Mouse (Mus musculus): ENCODE measurements at regions not wholly inside any gene's neighbourhood (a gene's known extent, or its start where the extent isn't known, plus 50 kb on each side); places are given as distances from the start of the nearest gene placed in this dataset. TPM values are rescaled to one million over a fixed set of nuclear protein-coding genes. Genes with fewer than 3 reads are reported as not detected.

GRCm38 (mm10) chr13:10526470-10527207 is 166.0 kb upstream of the Chrm3 start:
- no peak for ATAC-seq (replicated peaks)
- H3K27ac ChIP-seq (replicated peaks) = peak overlapping the region; percentile 11; the same call in 1 of the 2 replicates
- WGBS = 51% methylated on average over 5 of the region's 5 CpGs
- H3K4me3 ChIP-seq = no peak overlapping the region
- no peaks in the 10 kb centered on the region for H3K27me3 ChIP-seq
- H3K4me2 ChIP-seq (replicated peaks) = no peak overlapping the region
- no peaks in the 10 kb centered on the region for H3K36me3 ChIP-seq
- H3K4me1 ChIP-seq = peaks cover 7% of the 10 kb centered on the region
- no peaks in the 10 kb centered on the region for H3K9me3 ChIP-seq
- H3K9ac ChIP-seq (replicated peaks) = no peak overlapping the region

- Histone ChIP-seq H3K4me1 (no peaks in the 10 kb centered on the region), H3K9me3 (no peaks in the 10 kb centered on the region), H3K4me3 (no peak overlapping the region), H3K27ac (replicated peaks) (no peak overlapping the region), H3K4me2 (replicated peaks) (no peak overlapping the region), H3K27me3 (no peaks in the 10 kb centered on the region), H3K9ac (replicated peaks) (no peak overlapping the region), H3K36me3 (no peaks in the 10 kb centered on the region)
- no peak for ATAC-seq (replicated peaks)
- WGBS = 55% methylated on average over 7 of the region's 7 CpGs
Measured at GRCm38 (mm10) chr13:10504211-10504610, 143.6 kb upstream of the Chrm3 start.

GRCm38 (mm10) chr13:10455323-10455722 is 94.7 kb upstream of the Chrm3 start:
- Histone ChIP-seq H3K27me3 (no peaks in the 10 kb centered on the region), H3K9ac (replicated peaks) (no peak overlapping the region), H3K36me3 (no peaks in the 10 kb centered on the region), H3K4me2 (replicated peaks) (no peak overlapping the region), H3K4me1 (no peaks in the 10 kb centered on the region), H3K27ac (replicated peaks) (no peak overlapping the region), H3K4me3 (no peak overlapping the region), H3K9me3 (no peaks in the 10 kb centered on the region)
- no peak for ATAC-seq (replicated peaks)
- WGBS = 94% methylated on average over 6 of the region's 6 CpGs

GRCm38 (mm10) chr13:10454667-10455066 is 94.0 kb upstream of the Chrm3 start:
- ATAC-seq (replicated peaks) = no peak
- no peaks in the 10 kb centered on the region for H3K27me3 ChIP-seq
- no peak overlapping the region for H3K9ac ChIP-seq (replicated peaks)
- 89% methylated on average over 4 of the region's 4 CpGs for WGBS
- no peaks in the 10 kb centered on the region for H3K36me3 ChIP-seq
- H3K4me2 ChIP-seq (replicated peaks) = no peak overlapping the region
- H3K4me1 ChIP-seq = no peaks in the 10 kb centered on the region
- H3K27ac ChIP-seq (replicated peaks) = no peak overlapping the region
- H3K4me3 ChIP-seq = no peak overlapping the region
- H3K9me3 ChIP-seq = no peaks in the 10 kb centered on the region

GRCm38 (mm10) chr13:10451057-10451456 is 90.4 kb upstream of the Chrm3 start:
- ATAC-seq (replicated peaks) = no peak

GRCm38 (mm10) chr13:10449502-10449901 is 88.9 kb upstream of the Chrm3 start:
- ATAC-seq (replicated peaks) = no peak
- H3K4me3 ChIP-seq = no peak overlapping the region
- 88% methylated on average over 6 of the region's 6 CpGs for WGBS
- no peak overlapping the region for H3K9ac ChIP-seq (replicated peaks)
- H3K9me3 ChIP-seq = no peaks in the 10 kb centered on the region
- H3K27me3 ChIP-seq = no peaks in the 10 kb centered on the region
- H3K4me2 ChIP-seq (replicated peaks) = no peak overlapping the region
- no peaks in the 10 kb centered on the region for H3K36me3 ChIP-seq
- no peaks in the 10 kb centered on the region for H3K4me1 ChIP-seq
- no peak overlapping the region for H3K27ac ChIP-seq (replicated peaks)

More at GRCm38 (mm10) chr13:10451057-10451456, 90.4 kb upstream of the Chrm3 start:
- H3K27me3 ChIP-seq = no peaks in the 10 kb centered on the region
- H3K36me3 ChIP-seq = no peaks in the 10 kb centered on the region
- no peak overlapping the region for H3K9ac ChIP-seq (replicated peaks)
- 54% methylated on average over 3 of the region's 3 CpGs for WGBS
- H3K4me2 ChIP-seq (replicated peaks) = no peak overlapping the region
- no peaks in the 10 kb centered on the region for H3K9me3 ChIP-seq
- no peak overlapping the region for H3K27ac ChIP-seq (replicated peaks)
- no peaks in the 10 kb centered on the region for H3K4me1 ChIP-seq
- no peak overlapping the region for H3K4me3 ChIP-seq

GRCm38 (mm10) chr13:10447806-10448205 is 87.2 kb upstream of the Chrm3 start:
- 86% methylated on average over 1 of the region's 1 CpGs for WGBS
- H3K27ac ChIP-seq (replicated peaks) = no peak overlapping the region

GRCm38 (mm10) chr13:10445679-10446078 is 85.0 kb upstream of the Chrm3 start:
- WGBS = 57% methylated on average over 3 of the region's 3 CpGs
- no peak for ATAC-seq (replicated peaks)
- Histone ChIP-seq H3K9ac (replicated peaks) (no peak overlapping the region), H3K4me2 (replicated peaks) (no peak overlapping the region), H3K36me3 (no peaks in the 10 kb centered on the region), H3K4me3 (no peak overlapping the region), H3K4me1 (no peaks in the 10 kb centered on the region), H3K9me3 (no peaks in the 10 kb centered on the region), H3K27me3 (no peaks in the 10 kb centered on the region), H3K27ac (replicated peaks) (no peak overlapping the region)

More at GRCm38 (mm10) chr13:10447806-10448205, 87.2 kb upstream of the Chrm3 start:
- no peak overlapping the region for H3K9ac ChIP-seq (replicated peaks)
- H3K4me1 ChIP-seq = no peaks in the 10 kb centered on the region
- no peaks in the 10 kb centered on the region for H3K36me3 ChIP-seq
- no peaks in the 10 kb centered on the region for H3K27me3 ChIP-seq
- no peak for ATAC-seq (replicated peaks)
- H3K4me3 ChIP-seq = no peak overlapping the region
- no peak overlapping the region for H3K4me2 ChIP-seq (replicated peaks)
- no peaks in the 10 kb centered on the region for H3K9me3 ChIP-seq

Small RNA genes in the stretch of these regions (microRNA-seq; reads per million reads assigned to microRNA genes)
- not detected for gene Gm23415

Data from forebrain, embryonic 15.5 days (tissue).